Mouse (Mus musculus) leukemia stem cell, adult 10-12 weeks (primary cell): Measurements from ENCODE around the gene Gch1. TPM values are rescaled to one million over a fixed set of nuclear protein-coding genes. Genes with fewer than 3 reads are reported as not detected.

Experiments used
- polyA plus RNA-seq: library from polyadenylated mRNA; stranded (reverse); fragments of >175 nt; gene quantifications from 2 replicates; pipeline ENCODE4 v1.2.3, GENCODE M21; 2012; ENCODE audit warnings: low replicate concordance

The Gch1 gene
- 8.3 and 20.1 TPM in 2 replicates for polyA plus RNA-seq

DNA sequence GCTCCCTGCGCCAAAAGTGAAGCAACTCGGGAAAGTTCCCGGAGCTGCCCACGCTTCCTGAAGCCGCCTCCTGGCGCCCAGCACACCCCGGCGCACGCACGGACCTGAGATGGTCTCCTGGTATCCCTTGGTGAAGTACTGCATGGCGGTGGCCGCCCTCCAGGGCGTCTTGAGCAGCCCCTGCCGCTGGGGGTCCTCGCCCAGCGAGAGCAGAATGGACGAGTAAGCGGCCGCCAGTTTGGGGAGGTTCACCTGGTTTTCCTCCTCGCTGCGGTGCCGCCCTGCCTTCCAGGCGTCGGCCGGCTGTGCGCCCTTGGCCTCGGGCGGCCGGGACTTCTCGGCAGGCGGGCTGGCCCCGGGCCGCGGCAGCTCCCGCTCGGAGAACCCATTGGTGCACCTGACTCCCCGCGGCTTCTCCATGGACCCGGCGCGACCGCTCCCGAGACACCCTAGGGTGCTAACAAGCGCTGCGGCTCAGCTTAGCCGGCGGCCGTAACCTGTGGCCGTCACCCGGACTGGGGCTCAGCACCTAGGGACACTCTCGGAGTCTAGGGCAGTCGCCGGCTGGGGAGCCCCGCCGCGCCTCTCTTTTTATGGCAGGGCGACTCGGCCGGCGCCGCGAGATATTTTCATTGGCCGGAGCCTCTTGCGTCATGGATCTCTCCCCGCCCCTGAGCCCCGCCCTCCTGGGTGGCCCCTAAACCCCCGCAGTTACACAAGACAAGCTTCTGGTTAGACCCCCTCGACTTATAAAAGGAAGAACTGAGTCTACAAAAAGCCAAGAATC lies at the start of gene Gch1:
Gene Gch1, minus strand, starts transcription at position 566 of the 787 bp plus-strand sequence.

Other genes with a start within 250 kb of the Gch1 start
- gene Wdhd1, start 87.4 kb upstream of the Gch1 start, polyA plus RNA-seq: 1.6 and 7.6 TPM in 2 replicates
- 2.0 and 2.6 TPM in 2 replicates for gene Socs4, start 87.5 kb upstream of the Gch1 start, polyA plus RNA-seq
- gene Mapk1ip1l, start 108.9 kb upstream of the Gch1 start, polyA plus RNA-seq: 50.3 and 213 TPM in 2 replicates
- gene Lgals3, start 178.3 kb upstream of the Gch1 start, polyA plus RNA-seq: 323 and 1,251 TPM in 2 replicates
- gene Dlgap5, start 229.0 kb upstream of the Gch1 start, polyA plus RNA-seq: 2.5 and 29.4 TPM in 2 replicates